Mouse (Mus musculus) MEL (cell line): ENCODE data around the gene Tspoap1. TPM values are rescaled to one million over a fixed set of nuclear protein-coding genes. Genes with fewer than 3 reads are reported as not detected.

ENCODE experiments used
- DNase-seq: peaks from one replicate; pipeline ENCODE4 v3.0.0; 2011; ENCODE audit warnings: low read depth, low spot score
- H3K27ac ChIP-seq: 2 replicates; pipeline ENCODE4 v1.5.1; 2012; ENCODE audit warnings: low read depth, mild to moderate bottlenecking, control low read depth, low read length, moderate library complexity; ENCODE audit not compliant: control insufficient read depth
- H3K27me3 ChIP-seq, 2 experiments: fragments of 150-350 bp in 1 of 2; sonication (generic) in 1 of 2; 2 replicates each; pipeline ENCODE4 v1.6.1; 2012; ENCODE audit warnings: low read length in 2 of 2, mild to moderate bottlenecking in 2 of 2, improper control_type of control experiment in 1 of 2, moderate library complexity in 1 of 2; ENCODE audit not compliant: insufficient read depth in 2 of 2, control insufficient read depth in 1 of 2
- H3K36me3 ChIP-seq, 2 experiments: 2 replicates each; pipeline ENCODE4 v1.6.1; 2012 to 2014; ENCODE audit warnings: low read length in 2 of 2, improper control_type of control experiment in 1 of 2, inconsistent platforms in 1 of 2, mild to moderate bottlenecking in 1 of 2; ENCODE audit not compliant: insufficient read depth in 2 of 2, control insufficient read depth in 1 of 2
- H3K4me1 ChIP-seq, 2 experiments: fragments of 150-350 bp in 1 of 2; sonication (generic) in 1 of 2; 2 replicates each; pipeline ENCODE4 v1.6.1; 2012; ENCODE audit warnings: low read length in 2 of 2, improper control_type of control experiment in 1 of 2, mild to moderate bottlenecking in 1 of 2; ENCODE audit not compliant: insufficient read depth in 2 of 2, control insufficient read depth in 1 of 2
- H3K4me3 ChIP-seq, 2 experiments: fragments of 150-350 bp in 1 of 2; sonication (generic) in 1 of 2; 2 replicates each; pipeline ENCODE4 v1.5.1; 2012; ENCODE audit warnings: low read depth in 2 of 2, low read length in 2 of 2, mild to moderate bottlenecking in 2 of 2, moderate library complexity in 2 of 2, control low read depth in 1 of 2, improper control_type of control experiment in 1 of 2; ENCODE audit not compliant: control insufficient read depth in 1 of 2, insufficient read depth in 1 of 2
- H3K79me2 ChIP-seq: 2 replicates; pipeline ENCODE4 v1.6.1; 2012; ENCODE audit warnings: mild to moderate bottlenecking, low read length, moderate library complexity; ENCODE audit not compliant: control insufficient read depth, poor library complexity, insufficient read depth
- H3K9ac ChIP-seq: 2 replicates; pipeline ENCODE4 v1.6.1; 2012; ENCODE audit warnings: low read depth, mild to moderate bottlenecking, control low read depth, low read length, moderate library complexity; ENCODE audit not compliant: control insufficient read depth, poor library complexity, severe bottlenecking
- H3K9me3 ChIP-seq: fragments of 150-350 bp; sonication (generic); replicated peaks from 2 replicates; pipeline ENCODE4 v1.6.1; 2012; ENCODE audit warnings: mild to moderate bottlenecking, low read length, improper control_type of control experiment, moderate library complexity; ENCODE audit not compliant: insufficient read depth
- BHLHE40 ChIP-seq: IDR thresholded peaks from 2 replicates; pipeline ENCODE4 v1.6.1; 2012; ENCODE audit warnings: low read depth, mild to moderate bottlenecking, inconsistent platforms, low read length, improper control_type of control experiment, borderline replicate concordance
- CTCF ChIP-seq, 3 experiments: IDR thresholded peaks in 2 of 3; conservative IDR thresholded peaks in 1 of 3; 2 replicates each; pipeline ENCODE4 v1.5.1; 2011 to 2012; ENCODE audit warnings: low read length in 3 of 3, low read depth in 2 of 3, mild to moderate bottlenecking in 2 of 3, improper control_type of control experiment in 1 of 3, inconsistent platforms in 1 of 3, mixed read lengths in 1 of 3, moderate library complexity in 1 of 3; ENCODE audit not compliant: control insufficient read depth in 1 of 3, insufficient read depth in 1 of 3, poor library complexity in 1 of 3, severe bottlenecking in 1 of 3
- E2F4 ChIP-seq: IDR thresholded peaks from 2 replicates; pipeline ENCODE4 v1.6.1; 2011; ENCODE audit warnings: low read depth, low read length, improper control_type of control experiment, borderline replicate concordance
- ELF1 ChIP-seq: IDR thresholded peaks from 2 replicates; pipeline ENCODE4 v1.6.1; 2014; ENCODE audit warnings: low read depth, mild to moderate bottlenecking, inconsistent platforms, low read length, improper control_type of control experiment, moderate library complexity
- ETS1 ChIP-seq: IDR thresholded peaks from 2 replicates; pipeline ENCODE4 v1.6.1; 2012; ENCODE audit warnings: low read depth, mild to moderate bottlenecking, inconsistent platforms, low read length, improper control_type of control experiment, moderate library complexity
- GATA1 ChIP-seq: IDR thresholded peaks from 2 replicates; pipeline ENCODE4 v1.6.1; 2011; ENCODE audit warnings: low read depth, low read length, improper control_type of control experiment
- MAFK ChIP-seq: IDR thresholded peaks from 2 replicates; pipeline ENCODE4 v1.6.1; 2011; ENCODE audit warnings: low read depth, mild to moderate bottlenecking, low read length, improper control_type of control experiment, borderline replicate concordance
- MAX ChIP-seq: IDR thresholded peaks from 2 replicates; pipeline ENCODE4 v1.6.1; 2011; ENCODE audit warnings: low read length, improper control_type of control experiment
- NELFE ChIP-seq: IDR thresholded peaks from 2 replicates; pipeline ENCODE4 v1.6.1; 2011; ENCODE audit warnings: low read depth, low read length, improper control_type of control experiment
- POLR2A ChIP-seq, 2 experiments: IDR thresholded peaks; 2 replicates each; pipeline ENCODE4 v1.6.1; 2011 to 2012; ENCODE audit warnings: low read length in 2 of 2, mild to moderate bottlenecking in 2 of 2, control low read depth in 1 of 2, improper control_type of control experiment in 1 of 2, low read depth in 1 of 2, moderate library complexity in 1 of 2; ENCODE audit not compliant: control insufficient read depth in 1 of 2, insufficient read depth in 1 of 2, poor library complexity in 1 of 2
- POLR2AphosphoS2 ChIP-seq: IDR thresholded peaks from 2 replicates; pipeline ENCODE4 v1.6.1; 2011; ENCODE audit warnings: low read length, improper control_type of control experiment
- POLR2AphosphoS5 ChIP-seq: IDR thresholded peaks from 2 replicates; pipeline ENCODE4 v1.6.1; 2012; ENCODE audit warnings: low read depth, borderline replicate concordance, mild to moderate bottlenecking, inconsistent platforms, low read length, moderate library complexity, mixed read lengths
- RAD21 ChIP-seq: IDR thresholded peaks from 2 replicates; pipeline ENCODE4 v1.6.1; 2011; ENCODE audit warnings: mild to moderate bottlenecking, low read depth, low read length, improper control_type of control experiment
- SIN3A ChIP-seq: IDR thresholded peaks from 2 replicates; pipeline ENCODE4 v1.6.1; 2012; ENCODE audit warnings: low read length, improper control_type of control experiment, inconsistent platforms
- SMC3 ChIP-seq: IDR thresholded peaks from 2 replicates; pipeline ENCODE4 v1.6.1; 2011; ENCODE audit warnings: low read depth, low read length, improper control_type of control experiment
- TAL1 ChIP-seq: IDR thresholded peaks from 2 replicates; pipeline ENCODE4 v1.6.1; 2012; ENCODE audit warnings: mild to moderate bottlenecking, inconsistent platforms, low read length, moderate library complexity, mixed read lengths
- TBP ChIP-seq: IDR thresholded peaks from 2 replicates; pipeline ENCODE4 v1.8.0; 2011; ENCODE audit warnings: low read depth, low read length, improper control_type of control experiment
- TCF12 ChIP-seq: IDR thresholded peaks from 2 replicates; pipeline ENCODE4 v1.6.1; 2014; ENCODE audit warnings: low read depth, mild to moderate bottlenecking, inconsistent platforms, low read length, improper control_type of control experiment, moderate library complexity
- USF1 ChIP-seq: IDR thresholded peaks from 2 replicates; pipeline ENCODE4 v1.6.1; 2014; ENCODE audit warnings: low read depth, mild to moderate bottlenecking, inconsistent platforms, low read length, improper control_type of control experiment, moderate library complexity
- USF2 ChIP-seq, 2 experiments: IDR thresholded peaks; 2 replicates each; pipeline ENCODE4 v1.6.1; 2011 to 2012; ENCODE audit warnings: improper control_type of control experiment in 2 of 2, low read length in 2 of 2, borderline replicate concordance in 1 of 2, inconsistent platforms in 1 of 2, low read depth in 1 of 2, mild to moderate bottlenecking in 1 of 2; ENCODE audit not compliant: insufficient read depth in 1 of 2
- ZKSCAN1 ChIP-seq: IDR thresholded peaks from 2 replicates; pipeline ENCODE4 v1.6.1; 2012; ENCODE audit warnings: low read depth, mild to moderate bottlenecking, inconsistent platforms, low read length, improper control_type of control experiment, moderate library complexity
- ZMIZ1 ChIP-seq: IDR thresholded peaks from 2 replicates; pipeline ENCODE4 v1.6.1; 2012; ENCODE audit warnings: low read depth, mild to moderate bottlenecking, inconsistent platforms, low read length, improper control_type of control experiment, moderate library complexity
- ZNF384 ChIP-seq: IDR thresholded peaks from 2 replicates; pipeline ENCODE4 v1.6.1; 2012; ENCODE audit warnings: low read depth, mild to moderate bottlenecking, inconsistent platforms, low read length, improper control_type of control experiment
- polyA plus RNA-seq, 2 experiments: library from polyadenylated mRNA; stranded (reverse) in 1 of 2; unstranded in 1 of 2; fragments of >175 nt in 1 of 2; fragments of >200 nt in 1 of 2; gene quantifications; 2 replicates each; pipeline versions ENCODE4 v1.2.1 to v1.2.4; 2012; ENCODE audit warnings: low replicate concordance in 2 of 2, low read depth in 1 of 2; ENCODE audit not compliant: insufficient read length in 2 of 2, insufficient read depth in 1 of 2, missing spikeins in 1 of 2
- total RNA-seq: library from RNA; depleted of rRNA; stranded (reverse); fragments of 300-350 nt; gene quantifications from 2 replicates; pipeline ENCODE4 v1.2.3, GENCODE M21; 2012

Gene Tspoap1
- total and polyA plus RNA-seq, 3 experiments, result 5.2 to 8.6 TPM; not detected in 1

DNA sequence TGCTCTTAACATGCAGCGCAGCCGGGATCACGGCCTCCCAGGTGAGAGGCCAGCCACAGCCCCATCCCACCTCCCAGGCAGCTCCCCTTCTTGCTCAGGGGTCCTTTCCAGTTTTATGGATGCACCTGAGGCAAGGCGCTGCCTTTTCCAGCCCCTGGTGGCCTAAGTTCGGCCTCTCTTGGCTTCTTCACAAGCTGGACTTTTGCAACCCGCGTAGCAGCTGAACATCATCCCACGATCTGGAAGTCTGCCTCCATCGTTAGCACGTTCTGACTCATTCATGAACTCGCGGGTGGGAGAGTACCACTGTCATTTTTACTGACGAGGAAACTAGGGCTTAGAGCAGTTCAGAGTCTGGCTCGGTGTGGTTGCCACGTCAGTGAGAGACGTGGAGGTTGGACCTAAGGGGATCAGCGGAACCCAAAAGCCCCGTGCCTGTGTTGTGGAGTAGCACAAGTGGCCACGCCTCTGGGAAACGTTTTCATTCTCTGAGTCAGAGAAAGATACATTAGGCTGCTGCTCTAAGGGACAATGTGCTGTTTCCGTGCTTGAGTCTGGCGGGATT lies 41.5 kb downstream of the Tspoap1 start:
- H3K4me1 ChIP-seq, result no peaks in the 10 kb centered on the region
- TF ChIP-seq USF2 (IDR thresholded peaks at IDR 0.05; ENCODE audit: borderline replicate concordance in 1 of 2, insufficient read depth in 1 of 2, low read depth in 1 of 2, low read length in 2 of 2), result no peak
- TF ChIP-seq TCF12, result no peak
- TF ChIP-seq E2F4, result no peak
- no peak for TF ChIP-seq ZMIZ1
- TF ChIP-seq TBP, result no peak
- TF ChIP-seq ZKSCAN1, result no peak
- no peak for TF ChIP-seq MAFK
- no peak for TF ChIP-seq POLR2AphosphoS5
- TF ChIP-seq NELFE, result no peak
- TF ChIP-seq ELF1, result no peak
- TF ChIP-seq ZNF384, result no peak
- TF ChIP-seq USF1, result no peak
- TF ChIP-seq RAD21, result no peak
- H3K4me3 ChIP-seq, result no peak overlapping the region
- DNase-seq, result no peak
- no peaks in the 10 kb centered on the region for H3K36me3 ChIP-seq
- no peaks in the 10 kb centered on the region; a peak in 2 of 4 replicates for H3K27me3 ChIP-seq
- no peaks in the 10 kb centered on the region for H3K9me3 ChIP-seq
- H3K27ac ChIP-seq, result no peak overlapping the region
- no peak overlapping the region for H3K9ac ChIP-seq
- H3K79me2 ChIP-seq, result no peaks in the 10 kb centered on the region

DNA sequence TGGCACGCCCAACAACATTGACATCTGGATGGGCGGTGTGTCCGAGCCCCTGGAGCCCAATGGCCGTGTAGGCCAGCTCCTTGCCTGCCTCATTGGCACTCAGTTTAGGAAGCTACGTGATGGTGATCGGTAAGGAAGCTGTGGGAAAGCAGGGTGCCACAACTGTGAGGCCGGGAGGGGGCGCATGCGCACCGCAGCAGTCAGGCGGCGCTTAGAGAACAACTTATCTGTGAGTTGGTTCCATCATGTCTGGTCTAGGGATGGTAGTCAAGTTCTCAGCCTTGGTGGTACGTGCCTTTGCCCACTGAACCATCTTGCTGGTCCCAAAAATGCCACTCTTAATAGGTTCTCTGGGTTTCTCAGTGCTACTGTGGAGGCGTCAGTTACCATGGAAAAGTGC lies 42.3 kb downstream of the Tspoap1 start:
- Histone ChIP-seq H3K9me3 (no peaks in the 10 kb centered on the region), H3K27ac (no peak overlapping the region), H3K4me3 (no peak overlapping the region), H3K36me3 (no peaks in the 10 kb centered on the region), H3K27me3 (no peaks in the 10 kb centered on the region; a peak in 2 of 4 replicates), H3K9ac (no peak overlapping the region), H3K79me2 (no peaks in the 10 kb centered on the region), H3K4me1 (no peaks in the 10 kb centered on the region)
- TF ChIP-seq USF1 (no peak), ELF1 (no peak), TAL1 (no peak), POLR2A (IDR thresholded peaks at IDR 0.05; ENCODE audit: control insufficient read depth in 1 of 2, insufficient read depth in 1 of 2, low read depth in 1 of 2, low read length in 2 of 2, poor library complexity in 1 of 2) (no peak), ETS1 (no peak), CTCF (IDR thresholded peaks at IDR 0.05 in 2 of 3, conservative IDR thresholded peaks at IDR 0.05 in 1 of 3; ENCODE audit: control insufficient read depth in 1 of 3, insufficient read depth in 1 of 3, low read depth in 2 of 3, low read length in 3 of 3, poor library complexity in 1 of 3, severe bottlenecking in 1 of 3) (peak; percentile 12 to 55 (median 38); a peak in 4 of 6 replicates), SIN3A (no peak), GATA1 (no peak), POLR2AphosphoS2 (no peak), MAX (no peak), RAD21 (peak; percentile 29), BHLHE40 (no peak), SMC3 (peak; percentile 32)
- DNase-seq, result peak; percentile 35
